8 mouse cellular contexts compared by ENCODE assay signal in the genomic region with DNA sequence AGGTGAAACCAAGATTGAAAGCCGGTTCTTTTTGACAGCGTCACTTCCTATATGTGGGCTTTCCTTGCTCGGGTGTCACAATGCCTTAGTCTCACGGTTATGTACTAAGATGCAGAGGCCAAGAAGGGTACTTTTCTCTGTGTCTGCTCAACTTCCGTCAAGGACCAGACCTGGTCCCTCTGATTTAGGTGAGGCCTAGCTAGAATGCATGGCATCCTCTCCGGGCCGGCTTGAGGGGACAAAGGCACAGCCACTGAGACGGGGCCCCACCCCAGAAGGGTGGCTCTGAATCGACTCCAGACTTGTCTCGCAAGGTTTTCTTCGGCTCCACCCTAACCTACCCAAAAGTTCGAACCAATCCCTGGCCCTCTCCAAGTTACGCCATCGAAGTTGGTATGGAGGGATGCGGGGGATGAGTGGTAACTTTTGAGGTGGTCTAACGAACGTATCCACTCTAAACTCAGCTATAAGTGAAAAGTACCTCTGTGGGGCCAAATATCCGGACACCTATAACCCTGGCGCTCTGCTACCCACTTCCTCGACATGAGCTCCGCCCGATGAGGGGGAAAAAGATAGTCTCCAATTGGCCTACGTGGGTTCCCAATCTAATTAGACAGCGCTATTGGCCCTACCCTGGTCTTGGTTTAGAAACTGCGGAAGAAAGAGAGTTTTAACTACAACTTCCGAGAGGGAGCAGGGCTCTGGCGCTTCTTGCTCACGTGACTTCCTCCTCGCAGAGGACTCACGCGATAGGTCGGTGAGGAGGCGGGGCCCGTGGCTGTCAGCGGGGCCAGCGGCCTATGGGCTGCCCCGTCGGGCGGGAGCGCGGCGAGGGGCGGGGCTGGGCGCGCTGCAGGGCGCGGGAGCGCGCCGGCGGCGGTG. TPM values are rescaled to one million over a fixed set of nuclear protein-coding genes. Genes with fewer than 3 reads are reported as not detected.
A peak's percentile ranks its signal among the peaks of the same experiment; 100 is the strongest.
DNase-seq lines count a peak whose midpoint lies in the region; ATAC-seq and TF ChIP-seq lines count a peak whose summit lies in the region.

A gene (plus strand): TSS at position 110 of the 882 bp plus-strand sequence.

- 1% methylated on average over 52 of the region's 52 CpGs for WGBS in forebrain, embryonic 12.5 days
- WGBS in heart, postnatal 0 days: under 1% methylated on average over 52 of the region's 52 CpGs
- 1% methylated on average over 51 of the region's 52 CpGs for WGBS in liver, embryonic 16.5 days (ENCODE audit: insufficient replicate concordance)
- WGBS in neural tube, embryonic 13.5 days: 2% methylated on average over 50 of the region's 52 CpGs

- peaks cover 55% of the 10 kb centered on the region for H3K4me1 ChIP-seq in E14TG2a.4 (replicated peaks; ENCODE audit: low read depth, low read length)
- peaks cover 28% of the 10 kb centered on the region for H3K4me1 ChIP-seq in forebrain, embryonic 12.5 days
- peaks cover 15% of the 10 kb centered on the region for H3K4me1 ChIP-seq in heart, postnatal 0 days (ENCODE audit: control insufficient read depth, insufficient read depth)
- peaks cover 36% of the 10 kb centered on the region for H3K4me1 ChIP-seq in liver, embryonic 16.5 days (ENCODE audit: control insufficient read depth, low read depth, low read length)
- peaks cover 42% of the 10 kb centered on the region for H3K4me1 ChIP-seq in neural tube, embryonic 13.5 days (replicated peaks)
- peaks cover 17% of the 10 kb centered on the region for H3K4me1 ChIP-seq in testis, adult 2 months (ENCODE audit: control insufficient read depth, insufficient read depth, low read length)

- H3K4me2 ChIP-seq in forebrain, embryonic 12.5 days: peak within 1 kb of the TSS; percentile 69
- H3K4me2 ChIP-seq in heart, postnatal 0 days (ENCODE audit: low read depth, low read length): peak within 1 kb of the TSS; percentile 79
- peak within 1 kb of the TSS; percentile 88 for H3K4me2 ChIP-seq in liver, embryonic 16.5 days (ENCODE audit: low read depth, low read length)
- H3K4me2 ChIP-seq in neural tube, embryonic 13.5 days: peak within 1 kb of the TSS; percentile 78

- no peaks in the 10 kb centered on the region for H3K9me3 ChIP-seq in E14TG2a.4 (ENCODE audit: low read length)
- no peaks in the 10 kb centered on the region for H3K9me3 ChIP-seq in forebrain, embryonic 12.5 days
- no peaks in the 10 kb centered on the region for H3K9me3 ChIP-seq in heart, postnatal 0 days (replicated peaks; ENCODE audit: control insufficient read depth, low read length)
- H3K9me3 ChIP-seq in liver, embryonic 16.5 days (replicated peaks; ENCODE audit: control insufficient read depth, low read length): no peaks in the 10 kb centered on the region
- H3K9me3 ChIP-seq in neural tube, embryonic 13.5 days: no peaks in the 10 kb centered on the region

- H3K27me3 ChIP-seq in E14TG2a.4 (ENCODE audit: insufficient read depth, low read length): no peaks in the 10 kb centered on the region
- H3K27me3 ChIP-seq in forebrain, embryonic 12.5 days: no peaks in the 10 kb centered on the region
- H3K27me3 ChIP-seq in heart, postnatal 0 days (ENCODE audit: control insufficient read depth, insufficient read depth, low read length): no peaks in the 10 kb centered on the region
- no peaks in the 10 kb centered on the region for H3K27me3 ChIP-seq in liver, embryonic 16.5 days (ENCODE audit: control insufficient read depth, insufficient read depth, low read depth, low read length)
- no peaks in the 10 kb centered on the region for H3K27me3 ChIP-seq in neural tube, embryonic 13.5 days
- H3K27me3 ChIP-seq in testis, adult 2 months (ENCODE audit: control insufficient read depth, insufficient read depth, low read length): no peaks in the 10 kb centered on the region

- peak; percentile 75; the same call in 1 of the 2 replicates for TF ChIP-seq POLR2A in testis, adult 2 months (IDR thresholded peaks at IDR 0.05; ENCODE audit: control insufficient read depth, low read depth, low read length)

- peak within 1 kb of the TSS; percentile 93 for H3K4me3 ChIP-seq in E14TG2a.4 (replicated peaks; ENCODE audit: low read length)
- H3K4me3 ChIP-seq in forebrain, embryonic 12.5 days (replicated peaks): peak within 1 kb of the TSS; percentile 74
- peak within 1 kb of the TSS; percentile 89 for H3K4me3 ChIP-seq in heart, postnatal 0 days (ENCODE audit: low read depth, low read length)
- peak within 1 kb of the TSS; percentile 94 for H3K4me3 ChIP-seq in liver, embryonic 16.5 days (ENCODE audit: low read depth, low read length)
- H3K4me3 ChIP-seq in neural tube, embryonic 13.5 days: peak within 1 kb of the TSS; percentile 91
- peak within 1 kb of the TSS; percentile 95 for H3K4me3 ChIP-seq in testis, adult 2 months (ENCODE audit: control insufficient read depth, low read depth, low read length)

- H3K27ac ChIP-seq in forebrain, embryonic 12.5 days: peak within 1 kb of the TSS; percentile 92
- peak within 1 kb of the TSS; percentile 96 for H3K27ac ChIP-seq in heart, postnatal 0 days (ENCODE audit: low read depth)
- peak within 1 kb of the TSS; percentile 98 for H3K27ac ChIP-seq in liver, embryonic 16.5 days (ENCODE audit: low read length)
- H3K27ac ChIP-seq in neural tube, embryonic 13.5 days (replicated peaks): peak within 1 kb of the TSS; percentile 92
- peak within 1 kb of the TSS; percentile 95 for H3K27ac ChIP-seq in testis, adult 2 months (ENCODE audit: control insufficient read depth, insufficient read depth, low read depth, low read length)

- H3K36me3 ChIP-seq in E14TG2a.4 (ENCODE audit: insufficient read depth, low read length): peaks cover under 1% of the 10 kb centered on the region
- H3K36me3 ChIP-seq in forebrain, embryonic 12.5 days (replicated peaks): 0 out of 2 replicates have a peak, but pooled peaks cover 5% of the 10 kb centered on the region
- H3K36me3 ChIP-seq in heart, postnatal 0 days (replicated peaks; ENCODE audit: control insufficient read depth, insufficient read depth, low read length): no peaks in the 10 kb centered on the region
- no peaks in the 10 kb centered on the region for H3K36me3 ChIP-seq in liver, embryonic 16.5 days (ENCODE audit: control insufficient read depth, insufficient read depth)
- peaks cover 5% of the 10 kb centered on the region for H3K36me3 ChIP-seq in neural tube, embryonic 13.5 days
- no peaks in the 10 kb centered on the region; the same call in 1 of the 2 replicates for H3K36me3 ChIP-seq in testis, adult 2 months (ENCODE audit: control insufficient read depth, insufficient read depth, low read length)

- peak; percentile 98 for ATAC-seq in forebrain, embryonic 12.5 days (ENCODE audit: low FRiP score)
- peak; percentile 97 for ATAC-seq in heart, postnatal 0 days (ENCODE audit: insufficient read depth, low read depth)
- peak; percentile 95 for ATAC-seq in liver, embryonic 16.5 days (ENCODE audit: low read depth)
- peak; percentile 98 for ATAC-seq in neural tube, embryonic 13.5 days (ENCODE audit: low read depth)

- peak; percentile 93 for DNase-seq in c-Kit-positive CD71-positive TER-119-positive erythroid progenitor cells, embryonic 14.5 days (ENCODE audit: low spot score)
- peak; percentile 99 for DNase-seq in heart, postnatal 0 days (ENCODE audit: low spot score)
- peak; percentile 96 to 99 for DNase-seq in kidney, postnatal 4 days

- peak within 1 kb of the TSS; percentile 85 for H3K9ac ChIP-seq in forebrain, embryonic 12.5 days
- H3K9ac ChIP-seq in heart, postnatal 0 days (replicated peaks; ENCODE audit: low read depth, low read length): peak within 1 kb of the TSS; percentile 90
- H3K9ac ChIP-seq in liver, embryonic 16.5 days (ENCODE audit: low read depth, low read length): peak within 1 kb of the TSS; percentile 91
- H3K9ac ChIP-seq in neural tube, embryonic 13.5 days: peak within 1 kb of the TSS; percentile 86

- no peak for TF ChIP-seq CTCF in E14TG2a.4 (conservative IDR thresholded peaks at IDR 0.05; ENCODE audit: low read length)
- TF ChIP-seq CTCF in heart, postnatal 0 days (IDR thresholded peaks at IDR 0.05; ENCODE audit: low read depth): no peak
- TF ChIP-seq CTCF in testis, adult 2 months (IDR thresholded peaks at IDR 0.05; ENCODE audit: control insufficient read depth, insufficient read depth, insufficient replicate concordance, low read depth, low read length): no peak

- 0 out of 2 replicates have a peak, but pooled peaks have one; percentile 34 for TF ChIP-seq EP300 in heart, postnatal 0 days (IDR thresholded peaks at IDR 0.05; ENCODE audit: low read depth)

RNA-seq across cellular contexts. Expression of the gene that starts here (rescaled TPM):
- polyA plus RNA-seq in forebrain, embryonic 12.5 days (2016; fragmentation: Nextera tagmentation; extraction: Ambion mirVana): 4.9 and 6.6 TPM in 2 replicates
- total RNA-seq in heart, postnatal 0 days (2014; rRNA removed; ENCODE audit: low replicate concordance): 26.6 and 28.3 TPM in 2 replicates
- 2.0 and 2.4 TPM in 2 replicates for polyA plus RNA-seq in heart, postnatal 0 days (2015; fragmentation: Nextera tagmentation; extraction: Ambion mirVana)
- polyA plus RNA-seq in liver, embryonic 16.5 days (2015; fragmentation: Nextera tagmentation; extraction: Ambion mirVana): 2.4 and 3.0 TPM in 2 replicates
- polyA plus RNA-seq in neural tube, embryonic 13.5 days (2015; fragmentation: Nextera tagmentation; extraction: Ambion mirVana): 4.1 and 4.2 TPM in 2 replicates
- 9.0 and 11.9 TPM in 2 replicates for polyA plus RNA-seq in testis, adult 2 months (2012; rRNA removed)

Comparison
In these comparisons a context has a peak if more than half of its experiments do, and no peak if none do; other contexts are left out.
1. Peak in every context shown above with its lines: DNase-seq, ATAC-seq, H3K4me3 ChIP-seq and H3K27ac ChIP-seq.